Mouse (Mus musculus): ENCODE measurements at regions not wholly inside any gene's neighbourhood (a gene's known extent, or its start where the extent isn't known, plus 50 kb on each side); places are given as distances from the start of the nearest gene placed in this dataset.

DNA sequence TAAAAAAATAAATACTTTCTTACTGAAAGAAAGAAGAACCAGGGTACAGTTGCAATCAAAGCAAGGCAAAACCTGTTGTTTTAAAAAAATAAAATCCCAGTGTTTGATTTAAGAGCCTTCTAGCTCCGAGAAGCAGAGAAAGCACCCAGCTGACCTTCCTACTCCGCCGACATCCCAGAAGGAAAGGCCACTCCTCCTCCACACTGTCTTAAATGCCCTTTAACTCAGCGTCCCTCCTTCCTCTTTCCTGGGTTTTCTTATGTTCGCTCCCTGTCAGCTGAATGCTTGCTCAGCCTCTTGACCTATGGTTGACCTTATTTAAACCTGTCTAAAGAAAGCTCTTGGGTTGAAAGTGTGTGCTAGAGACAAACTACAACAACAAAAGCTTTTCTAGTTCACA is 79.1 kb downstream of the Sptssa start:
- no peak for DNase-seq

DNA sequence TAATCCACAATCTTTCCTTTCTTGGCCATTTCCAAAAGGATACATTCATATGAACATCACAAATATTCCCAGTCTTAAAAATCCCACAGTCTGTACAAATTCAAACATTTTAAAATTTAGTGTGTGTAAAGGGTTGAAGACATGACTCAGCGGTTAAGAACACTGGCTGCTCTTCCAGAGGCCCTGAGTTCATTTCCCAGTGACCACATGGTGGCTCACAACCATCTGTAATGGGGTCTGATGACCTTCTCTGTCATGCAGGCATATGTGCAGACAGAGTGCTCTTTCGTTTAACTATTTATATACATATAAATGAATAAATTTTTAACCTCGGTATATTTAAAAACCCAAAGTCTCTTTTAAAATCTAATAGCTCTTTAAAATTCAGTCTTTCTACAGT is 79.6 kb downstream of the Sptssa start:
- DNase-seq = peak; percentile 17

DNA sequence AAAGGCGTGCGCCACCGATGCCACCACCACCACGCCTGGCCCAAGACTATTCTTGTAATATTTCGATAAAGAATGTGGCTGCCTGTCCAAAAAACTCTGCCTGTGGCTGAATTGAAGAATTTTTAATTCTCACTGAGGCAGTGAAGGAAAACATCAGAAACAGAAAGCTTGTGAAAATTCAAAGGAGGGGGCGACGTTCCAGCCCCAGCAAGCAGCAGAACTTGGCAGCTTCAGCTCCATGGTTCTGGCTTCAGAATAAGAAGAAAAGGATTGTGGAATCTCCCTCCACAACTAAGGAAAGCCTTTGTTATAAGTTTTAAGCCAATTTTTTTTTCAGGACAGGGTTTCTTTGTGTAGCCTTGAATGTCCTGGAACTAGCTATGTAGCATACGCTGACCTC is 83.5 kb downstream of the Sptssa start:
- DNase-seq = no peak

DNA sequence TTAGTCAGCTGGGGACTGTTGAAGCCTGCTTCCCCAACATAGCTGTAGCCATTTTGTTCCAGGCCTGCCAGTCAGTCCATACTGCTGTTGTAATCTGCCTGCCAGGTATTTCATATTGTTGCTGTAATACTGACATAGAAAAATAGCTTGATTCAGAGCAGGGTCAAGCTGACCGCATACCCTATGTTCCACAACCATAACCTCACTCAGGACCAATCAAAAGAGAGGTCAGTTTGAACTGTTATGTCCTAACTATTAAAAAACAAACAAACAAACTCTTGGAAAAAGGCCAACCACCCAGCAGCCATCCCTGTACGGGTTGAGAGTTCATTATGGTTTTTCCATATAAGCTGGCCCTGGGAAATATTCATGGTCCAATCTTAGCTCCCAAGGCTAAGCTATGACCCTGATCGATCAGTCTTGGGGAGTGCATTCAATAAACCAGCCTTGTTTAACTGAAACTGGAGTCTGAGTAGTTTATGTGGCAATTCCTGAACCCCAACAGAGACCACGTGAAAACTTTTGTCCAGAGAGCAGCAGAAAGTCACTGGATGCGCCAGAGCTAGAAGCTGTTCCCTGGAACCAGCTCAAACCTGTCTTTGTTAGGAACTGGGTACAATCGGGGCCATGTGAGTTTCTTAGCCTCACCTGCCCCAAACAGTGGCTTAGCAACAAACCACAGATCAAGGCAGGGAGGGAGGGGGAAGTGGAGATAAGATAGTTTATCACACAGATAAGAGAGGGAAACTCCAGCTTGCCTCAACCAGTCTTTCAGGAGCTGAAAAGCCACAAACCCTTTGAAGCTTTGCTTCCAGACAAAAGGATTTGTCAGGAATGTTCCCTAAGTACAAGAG is 88.1 kb downstream of the Sptssa start:
- no peak for DNase-seq

DNA sequence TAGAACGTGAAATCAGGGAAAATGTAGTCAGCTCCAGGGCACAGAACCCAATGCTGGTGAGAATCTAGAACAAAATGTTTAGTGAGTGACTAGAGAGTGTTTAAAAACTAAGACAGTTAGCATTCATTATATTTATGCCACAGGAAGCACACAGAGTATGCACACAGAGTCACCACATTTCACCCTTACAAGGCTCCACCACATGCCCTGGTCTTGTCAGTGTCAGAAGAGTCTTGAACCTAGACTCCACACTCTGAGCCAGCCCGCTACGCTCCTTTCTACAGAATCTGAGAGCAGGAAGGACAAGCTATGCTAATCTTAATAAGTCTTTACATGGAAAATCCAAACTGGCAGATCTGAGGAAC is 89.0 kb downstream of the Sptssa start:
- no peak for DNase-seq

DNA sequence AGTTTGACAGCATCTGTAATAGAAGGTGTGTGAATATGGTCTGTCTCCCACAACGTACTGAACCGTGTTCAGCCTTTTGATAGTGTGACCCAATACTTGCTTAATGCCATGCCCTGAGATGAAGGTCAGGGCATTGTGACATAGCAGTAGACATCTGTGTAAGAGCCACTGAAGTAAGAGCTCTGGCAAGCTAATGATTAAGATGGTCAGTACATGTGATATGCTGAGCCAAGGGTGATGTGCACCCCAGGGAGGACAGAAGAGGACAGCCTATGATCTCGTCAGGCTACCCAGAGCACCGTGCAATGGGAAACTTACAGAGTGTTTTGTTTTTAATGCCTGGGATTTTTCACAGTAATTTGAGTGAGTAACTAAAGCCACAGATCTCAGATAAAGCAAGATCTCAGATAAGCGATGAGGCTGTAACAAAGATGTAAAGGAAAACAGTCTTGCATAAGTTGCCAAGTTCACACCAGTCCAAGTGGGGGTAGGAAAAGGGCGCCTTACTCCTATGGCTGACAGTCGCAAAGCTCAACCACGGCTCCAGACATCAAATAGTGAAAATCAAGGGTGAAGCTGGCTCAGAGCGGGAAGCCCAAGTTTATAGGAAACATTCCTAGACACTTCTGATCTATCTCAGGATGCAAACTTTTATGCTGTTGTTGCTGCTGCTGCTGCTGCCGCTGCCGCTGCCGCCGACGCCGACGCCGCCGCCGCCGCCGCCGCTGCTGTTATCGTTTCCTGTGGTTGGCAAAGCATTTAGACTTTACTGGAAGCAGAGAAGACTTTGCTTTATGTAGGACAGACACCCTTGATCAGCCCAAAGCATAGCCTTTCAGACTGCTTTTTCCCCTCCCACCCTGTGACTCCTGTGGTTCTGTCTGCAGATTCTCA is 89.6 kb downstream of the Sptssa start:
- DNase-seq = no peak

DNA sequence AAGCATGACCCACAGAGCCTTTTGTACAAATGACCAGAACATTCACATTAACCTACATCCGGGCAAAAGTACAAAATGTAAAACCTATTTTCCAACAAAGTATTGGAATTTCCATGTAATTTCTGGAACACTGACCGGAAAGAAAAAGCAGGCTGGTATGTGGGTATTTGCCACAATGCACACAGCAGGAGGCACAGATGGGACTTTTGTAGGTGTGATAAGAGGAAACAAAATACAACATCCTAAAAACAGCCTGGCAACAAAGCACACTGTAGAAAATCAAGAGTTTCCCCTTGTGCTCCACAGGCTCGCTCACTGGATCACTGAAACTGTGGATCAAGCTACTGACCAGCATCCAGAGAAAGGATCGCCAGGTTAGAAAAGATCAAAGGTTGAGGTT is 94.4 kb downstream of the Sptssa start:
- DNase-seq = no peak

DNA sequence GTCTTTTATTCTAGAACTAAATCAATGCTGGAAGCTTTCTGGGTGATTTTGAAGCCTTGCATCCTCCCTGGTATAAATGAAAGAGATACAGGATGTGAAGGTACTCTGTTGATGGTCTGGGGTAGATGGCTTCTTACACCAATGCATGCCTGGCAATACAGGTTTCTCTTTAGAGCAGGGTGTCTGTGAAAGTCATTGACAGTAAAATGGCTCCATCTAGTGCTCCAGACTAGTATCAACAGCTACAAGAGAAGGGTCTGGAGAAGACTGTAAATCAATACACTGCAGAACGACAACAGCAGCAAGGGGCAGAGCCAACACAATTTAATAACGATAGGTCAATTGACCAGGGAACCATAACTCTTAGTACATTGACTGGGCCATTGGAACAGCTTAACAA is 98.3 kb downstream of the Sptssa start:
- peak; percentile 46 for DNase-seq

DNA sequence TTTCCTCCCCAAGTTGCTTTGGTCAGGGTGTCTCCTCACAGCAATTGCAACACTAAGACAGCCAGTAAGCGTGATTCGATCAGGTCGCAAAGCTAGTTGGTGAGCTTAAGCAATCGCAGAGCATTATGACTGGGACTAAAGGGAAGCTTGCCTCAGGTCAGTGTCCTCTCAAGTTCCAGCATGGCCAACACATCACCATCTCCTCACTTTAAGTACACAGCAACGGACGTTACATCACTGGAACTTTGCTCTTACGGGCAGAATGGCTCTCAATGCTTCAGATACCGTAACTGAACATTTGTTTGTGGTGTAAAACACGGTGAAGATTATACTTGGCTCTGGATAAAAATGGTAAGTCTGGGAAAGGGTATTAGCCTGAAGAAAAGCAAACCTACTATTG is 106.7 kb downstream of the Sptssa start:
- no peak for DNase-seq

DNA sequence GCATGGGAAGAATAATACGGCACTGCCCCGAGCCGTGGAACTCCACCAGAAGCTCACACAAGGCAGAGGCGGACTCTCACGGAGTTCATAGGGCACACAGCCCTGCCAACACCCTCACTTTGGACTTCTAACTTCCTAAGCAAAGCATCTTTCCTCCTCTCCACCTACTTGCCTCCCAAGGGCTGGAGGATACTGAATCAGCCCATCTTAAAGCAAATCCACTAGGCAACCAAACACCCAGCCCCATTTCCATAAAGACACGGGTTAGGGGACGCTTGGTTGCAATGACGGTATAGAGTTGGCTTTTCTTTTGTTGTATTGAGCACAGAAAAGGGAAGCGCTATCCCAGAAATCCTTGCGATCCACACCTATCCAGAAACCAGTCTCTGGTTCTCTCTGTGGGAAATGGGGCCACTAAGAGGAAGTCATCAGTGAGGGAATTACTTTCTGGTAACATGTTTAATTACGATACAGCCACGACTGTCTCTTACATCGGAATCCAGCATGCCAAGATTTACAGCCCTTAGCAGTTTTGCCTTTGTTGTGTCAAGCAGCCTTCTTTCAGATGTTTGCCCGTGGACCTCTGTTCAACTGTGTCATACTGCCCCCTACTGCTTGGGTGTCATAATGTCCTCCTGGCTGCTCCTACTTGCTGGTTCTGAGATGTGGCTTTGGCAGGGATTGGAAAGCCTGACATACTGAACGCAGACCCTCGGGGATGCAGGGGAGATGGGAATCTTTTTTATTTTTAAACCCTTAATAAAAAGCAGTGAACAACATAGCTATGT is 110.4 kb downstream of the Sptssa start:
- peak; percentile 71 for DNase-seq

DNA sequence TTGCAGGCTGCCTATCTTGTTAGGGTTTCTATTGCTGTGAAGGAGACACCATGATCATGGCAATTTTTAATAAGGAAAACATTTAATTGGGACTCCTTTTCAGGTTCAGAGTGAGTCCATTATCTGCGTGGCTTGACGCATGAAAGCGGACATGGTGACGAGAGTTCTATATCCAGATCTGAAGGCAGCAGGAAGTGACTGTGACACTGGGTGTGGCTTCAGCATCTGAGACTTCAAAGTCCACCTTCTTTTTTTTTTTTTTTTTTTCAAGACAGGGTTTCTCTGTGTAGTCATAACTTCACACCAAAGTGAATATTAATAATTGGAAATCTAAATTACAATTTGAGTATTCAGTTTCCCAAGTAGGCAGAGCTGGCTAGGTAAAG is 118.1 kb downstream of the Sptssa start:
- DNase-seq = no peak

DNA sequence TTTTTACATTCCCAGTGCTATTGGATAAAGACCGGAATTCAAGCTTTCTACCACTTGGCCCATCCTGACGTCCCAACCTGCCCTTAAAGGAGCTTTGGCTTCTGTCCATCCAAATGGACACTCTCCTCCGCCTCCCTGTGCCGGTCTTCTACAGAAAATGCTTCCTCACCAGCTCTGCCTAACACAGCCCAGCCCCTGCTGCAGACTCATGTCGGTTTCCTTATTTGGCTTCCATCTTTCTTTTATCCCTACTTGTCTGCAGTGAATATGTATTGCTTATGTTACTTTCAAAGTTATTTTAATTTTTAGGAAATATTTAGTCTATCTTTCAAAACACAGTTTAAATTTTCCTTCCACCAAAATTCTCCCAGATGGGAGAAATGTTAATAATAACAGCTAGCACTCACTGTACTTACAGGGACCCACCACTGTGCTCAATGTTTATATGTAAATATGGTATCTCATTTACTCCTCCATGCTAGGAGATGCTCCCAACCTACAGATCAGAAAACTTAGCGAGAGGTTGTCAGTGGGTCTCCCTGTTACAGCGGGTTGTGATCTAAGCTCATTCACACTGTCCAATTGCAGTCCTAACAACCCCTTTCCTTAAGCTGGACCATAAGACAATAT is 118.6 kb downstream of the Sptssa start:
- DNase-seq = no peak

DNA sequence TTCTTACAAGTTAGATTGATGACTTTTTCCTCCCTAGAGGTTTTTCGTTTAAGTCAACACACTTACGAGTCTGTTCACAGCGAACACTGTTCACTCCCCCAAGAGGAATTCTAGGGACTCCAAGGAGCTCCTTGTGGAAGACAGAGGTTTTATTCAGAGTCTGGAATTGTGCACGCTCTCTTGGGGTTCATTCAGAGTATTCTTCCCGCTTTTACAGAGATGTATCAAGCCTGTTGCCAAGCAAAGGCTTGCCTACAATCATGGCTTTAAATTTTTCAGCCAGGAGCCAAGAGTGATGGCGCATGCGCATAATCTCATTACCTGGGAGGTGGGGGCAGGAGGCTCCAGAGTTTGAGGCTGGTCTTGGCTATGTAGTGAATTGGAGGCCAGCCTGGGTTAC is 119.4 kb downstream of the Sptssa start:
- DNase-seq = no peak

DNA sequence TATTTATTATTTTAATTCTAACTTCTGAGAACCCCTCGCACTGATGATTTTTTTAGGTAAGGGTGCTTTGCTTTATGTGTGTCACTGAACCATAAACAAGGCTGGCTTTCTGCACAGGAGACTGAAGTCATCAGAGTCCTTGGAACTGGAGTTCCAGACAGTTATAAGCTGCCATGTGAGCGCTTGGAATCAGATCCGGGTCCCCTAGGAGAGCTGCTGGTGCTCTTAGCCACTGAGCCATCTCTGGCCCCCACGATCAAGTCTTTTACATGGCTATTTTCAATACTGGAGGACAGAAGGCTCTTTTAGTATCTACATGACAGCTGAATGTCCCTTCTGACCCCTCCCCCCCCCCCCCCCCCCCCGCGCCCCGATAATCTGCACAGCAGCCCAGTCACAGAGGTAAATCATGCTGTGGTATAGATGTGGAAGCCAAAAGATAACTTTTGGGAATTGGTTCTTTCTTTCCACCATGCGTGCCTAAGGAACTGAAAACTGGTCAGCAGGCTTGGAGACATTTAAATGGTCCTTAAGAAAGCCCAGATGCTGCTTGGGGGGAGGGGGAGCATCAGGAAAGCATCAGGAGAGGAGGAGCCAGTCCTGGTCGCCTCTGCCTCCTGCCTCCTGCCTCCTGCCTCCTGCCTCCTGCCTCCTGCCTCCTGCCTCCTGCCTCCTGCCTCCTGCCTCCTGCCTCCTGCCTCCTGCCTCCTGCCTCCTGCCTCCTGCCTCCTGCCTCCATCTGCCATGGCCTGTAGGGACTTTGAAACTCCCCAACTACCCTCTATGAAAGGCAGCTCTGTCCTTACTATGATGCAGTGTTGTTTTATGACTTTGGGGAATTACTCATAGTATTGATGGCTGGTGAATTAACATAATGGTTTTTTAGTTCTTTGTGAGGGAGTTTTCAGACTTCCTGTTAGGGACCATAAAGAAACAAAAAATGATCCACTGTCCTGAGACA is 120.5 kb downstream of the Sptssa start:
- no peak for DNase-seq

DNA sequence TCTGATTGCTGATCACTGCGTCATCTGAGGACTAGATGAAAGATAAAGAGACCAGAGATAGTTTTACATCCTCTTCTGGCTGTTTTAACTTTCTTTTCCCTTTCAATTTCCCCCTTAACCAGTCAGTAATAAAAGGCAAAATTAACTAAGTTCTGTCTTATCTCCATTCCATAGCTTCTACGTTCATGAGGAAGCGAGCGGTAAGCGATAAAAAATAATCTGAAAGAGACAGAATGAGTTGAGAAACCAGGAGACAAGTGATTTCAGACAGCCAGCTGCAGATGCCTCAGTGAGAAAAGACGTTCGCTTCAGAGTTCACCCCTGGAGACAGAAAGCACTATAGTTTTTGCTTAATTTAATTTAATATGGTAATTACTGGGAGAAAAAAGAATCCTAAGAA is 121.5 kb downstream of the Sptssa start:
- DNase-seq = no peak

DNA sequence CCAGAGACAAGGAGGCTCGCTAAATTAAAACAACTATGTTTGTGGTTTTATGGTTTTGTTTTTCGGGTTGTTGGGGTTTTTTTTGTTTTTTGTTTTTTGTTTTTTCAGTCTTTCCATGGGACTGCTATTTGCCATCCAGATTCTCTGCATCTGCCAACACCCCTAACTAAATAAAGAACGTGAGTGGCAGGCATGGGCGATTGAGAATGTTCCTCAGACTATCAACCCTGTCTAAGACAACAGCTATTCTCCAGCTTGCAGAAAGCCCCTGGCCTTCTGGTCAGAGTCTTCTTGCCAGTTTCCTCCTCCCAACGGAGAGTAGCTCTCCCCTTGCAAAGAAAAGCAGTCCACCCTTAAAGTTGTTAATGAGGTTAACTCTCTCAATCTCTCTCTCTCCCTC is 123.2 kb downstream of the Sptssa start:
- DNase-seq = no peak

DNA sequence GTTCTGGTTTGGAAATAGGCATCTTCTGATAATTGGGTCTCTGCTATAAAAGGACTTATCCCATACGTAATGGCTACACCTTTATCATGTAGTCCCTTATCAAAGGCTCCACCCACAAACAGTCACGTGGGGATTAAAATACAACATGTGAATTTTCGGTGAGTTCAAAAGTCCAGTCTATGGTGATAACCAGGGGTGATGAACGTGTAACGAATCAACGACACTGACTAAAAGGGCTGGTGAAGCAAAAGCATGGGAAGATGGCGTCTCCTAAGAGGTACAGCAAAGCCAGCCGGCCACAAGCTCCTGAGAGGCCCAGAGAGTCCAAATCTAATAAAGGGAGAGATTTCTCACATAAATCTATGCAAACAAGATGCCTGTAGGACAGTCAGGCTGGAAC is 124.3 kb downstream of the Sptssa start:
- no peak for DNase-seq

DNA sequence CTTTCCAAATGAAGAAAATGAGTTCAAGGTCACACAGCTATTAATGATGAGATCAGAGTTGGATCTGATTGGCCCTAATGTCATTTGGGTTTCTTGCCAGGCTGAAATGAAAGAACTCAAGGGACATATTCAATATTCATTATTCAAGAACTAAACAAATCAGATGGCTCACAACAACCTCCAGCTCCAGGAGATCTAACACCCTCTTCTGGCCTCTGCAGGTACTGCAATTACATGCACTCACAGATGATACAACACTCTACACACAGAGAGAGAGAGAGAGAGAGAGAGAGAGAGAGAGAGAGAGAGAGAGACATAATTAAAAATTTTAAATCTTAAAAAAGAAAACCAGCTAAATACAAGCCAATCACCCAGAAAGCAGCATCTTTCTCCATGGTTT is 128.3 kb downstream of the Sptssa start:
- DNase-seq = no peak

DNA sequence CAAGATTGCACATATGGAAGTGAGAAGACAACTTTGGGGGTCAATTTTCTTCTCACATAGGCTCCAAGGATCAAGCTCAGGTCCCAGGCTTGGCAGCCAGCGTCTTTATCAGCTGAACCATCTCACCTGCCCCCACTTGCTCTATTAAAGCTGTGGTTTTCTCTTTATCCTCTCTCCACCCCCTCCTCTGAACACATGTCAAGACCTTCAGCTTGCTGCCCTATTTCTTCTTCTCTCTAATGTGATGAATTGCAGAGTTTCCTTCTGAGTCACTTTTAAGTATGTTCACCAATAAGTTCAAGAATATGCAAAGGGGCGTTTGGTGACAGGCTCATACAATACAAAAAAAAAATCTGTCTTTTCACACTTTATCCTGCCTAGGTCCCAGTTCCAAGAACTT is 128.8 kb downstream of the Sptssa start:
- DNase-seq = no peak

DNA sequence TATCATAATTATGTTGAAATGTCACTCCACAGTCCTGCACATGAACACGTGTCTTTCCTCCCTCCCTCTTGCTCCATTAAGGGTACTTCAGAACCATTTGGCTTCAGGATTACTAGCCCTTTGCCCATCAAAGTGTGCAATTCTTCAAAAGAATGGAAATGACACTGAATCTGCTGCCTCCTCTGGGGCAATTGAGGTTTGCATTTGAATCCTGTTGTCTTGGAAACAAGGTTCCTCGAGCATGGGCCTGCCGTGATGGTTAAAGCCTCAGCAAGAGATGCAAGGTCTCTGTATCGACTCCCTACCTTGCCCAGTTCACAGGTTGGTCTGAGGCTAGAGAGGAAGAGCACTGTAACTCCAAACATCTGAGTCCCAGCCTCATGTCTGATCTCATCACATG is 136.0 kb downstream of the Sptssa start:
- DNase-seq = no peak

DNA sequence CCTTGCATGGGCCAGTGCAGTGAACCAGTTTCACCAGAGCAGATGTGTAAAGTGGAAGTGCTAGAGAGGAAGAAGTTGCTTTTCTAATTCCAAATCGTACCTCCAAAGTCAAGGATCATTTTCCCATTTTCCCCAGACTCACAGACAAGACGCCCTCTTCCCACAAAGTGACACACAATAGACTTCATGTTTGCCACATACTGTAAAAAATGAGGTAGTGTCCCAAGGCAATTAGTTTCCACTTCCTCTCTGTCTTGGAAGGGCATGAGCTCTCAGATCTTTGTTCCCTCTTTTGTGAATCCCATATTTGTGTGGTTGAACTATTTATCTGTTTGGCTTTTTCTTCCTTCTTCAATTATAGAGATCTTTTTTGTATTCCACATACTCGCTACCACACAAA is 137.0 kb downstream of the Sptssa start:
- DNase-seq = no peak

DNA sequence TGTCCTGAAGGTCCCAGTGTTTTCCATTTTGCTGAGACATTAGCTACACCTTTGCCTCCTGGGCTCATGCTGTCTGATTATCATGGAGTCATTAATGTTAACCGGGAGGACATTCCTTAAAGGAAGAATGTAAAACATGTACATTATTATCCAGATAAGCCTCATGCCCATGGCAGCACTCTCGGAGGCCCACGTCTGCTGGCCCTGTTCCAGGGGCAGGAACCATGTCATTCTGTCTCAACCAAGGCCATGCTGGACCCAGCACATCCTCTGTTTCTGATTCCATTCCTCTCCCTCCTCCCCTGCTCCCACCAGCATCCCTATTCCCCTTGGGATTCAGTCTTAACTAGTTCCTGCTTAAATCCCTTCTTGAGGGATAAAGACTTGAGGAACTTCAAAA is 139.1 kb downstream of the Sptssa start:
- DNase-seq = no peak

All from kidney, postnatal 14 days (tissue).